Mouse (Mus musculus): ENCODE measurements around the gene Ints12. TPM values are rescaled to one million over a fixed set of nuclear protein-coding genes. Genes with fewer than 3 reads are reported as not detected.

The Ints12 gene
- polyA plus RNA-seq, 1 experiment: 8.4 TPM

- H3K27me3 ChIP-seq (replicated peaks; ENCODE audit: control insufficient read depth, insufficient read depth, low read length): no peaks in the 10 kb centered on the region
- no peaks in the 10 kb centered on the region for H3K36me3 ChIP-seq (ENCODE audit: control insufficient read depth, insufficient read depth, low read length)
- no peak for DNase-seq
- TF ChIP-seq POLR2A (IDR thresholded peaks at IDR 0.05; ENCODE audit: low read depth, low read length) (no peak), CTCF (conservative IDR thresholded peaks at IDR 0.05; ENCODE audit: insufficient read depth, insufficient read length, low read depth, low read length) (no peak)
- H3K4me3 ChIP-seq (ENCODE audit: insufficient read depth, low read depth, low read length): no peak overlapping the region
- H3K4me1 ChIP-seq (ENCODE audit: control insufficient read depth, insufficient read depth, low read length): no peaks in the 10 kb centered on the region
- H3K27ac ChIP-seq (ENCODE audit: insufficient read depth, low read depth, low read length): no peak overlapping the region
- 65% methylated on average over 8 of the region's 8 CpGs for WGBS
These were observed 41.0 kb downstream of the Ints12 start for GRCm38 (mm10) chr3:133132611-133133010.

- TF ChIP-seq POLR2A (IDR thresholded peaks at IDR 0.05; ENCODE audit: low read depth, low read length) (no peak), CTCF (conservative IDR thresholded peaks at IDR 0.05; ENCODE audit: insufficient read depth, insufficient read length, low read depth, low read length) (no peak)
- H3K27ac ChIP-seq (ENCODE audit: insufficient read depth, low read depth, low read length): no peak overlapping the region
- WGBS: 94% methylated on average over 6 of the region's 6 CpGs
- no peaks in the 10 kb centered on the region; the same call in 1 of the 2 replicates for H3K36me3 ChIP-seq (ENCODE audit: control insufficient read depth, insufficient read depth, low read length)
- no peak for DNase-seq
- H3K4me3 ChIP-seq (ENCODE audit: insufficient read depth, low read depth, low read length): no peak overlapping the region
- H3K4me1 ChIP-seq (ENCODE audit: control insufficient read depth, insufficient read depth, low read length): no peaks in the 10 kb centered on the region
- H3K27me3 ChIP-seq (replicated peaks; ENCODE audit: control insufficient read depth, insufficient read depth, low read length): no peaks in the 10 kb centered on the region
These were observed 50.2 kb downstream of the Ints12 start for GRCm38 (mm10) chr3:133141877-133142276.

GRCm38 (mm10) chr3:133144511-133145147, 53.0 kb downstream of the Ints12 start:
- no peak for TF ChIP-seq CTCF (conservative IDR thresholded peaks at IDR 0.05; ENCODE audit: insufficient read depth, insufficient read length, low read depth, low read length)
- no peak for TF ChIP-seq POLR2A (IDR thresholded peaks at IDR 0.05; ENCODE audit: low read depth, low read length)
- Histone ChIP-seq H3K27me3 (replicated peaks; ENCODE audit: control insufficient read depth, insufficient read depth, low read length) (no peaks in the 10 kb centered on the region), H3K4me1 (ENCODE audit: control insufficient read depth, insufficient read depth, low read length) (no peaks in the 10 kb centered on the region), H3K36me3 (ENCODE audit: control insufficient read depth, insufficient read depth, low read length) (no peaks in the 10 kb centered on the region; the same call in 1 of the 2 replicates), H3K27ac (ENCODE audit: insufficient read depth, low read depth, low read length) (no peak overlapping the region), H3K4me3 (ENCODE audit: insufficient read depth, low read depth, low read length) (no peak overlapping the region)
- 87% methylated on average over 6 of the region's 6 CpGs for WGBS
- DNase-seq: no peak

GRCm38 (mm10) chr3:133151629-133152028, 60.0 kb downstream of the Ints12 start:
- H3K27me3 ChIP-seq (replicated peaks; ENCODE audit: control insufficient read depth, insufficient read depth, low read length): no peaks in the 10 kb centered on the region
- no peak for TF ChIP-seq CTCF (conservative IDR thresholded peaks at IDR 0.05; ENCODE audit: insufficient read depth, insufficient read length, low read depth, low read length)
- no peak for TF ChIP-seq POLR2A (IDR thresholded peaks at IDR 0.05; ENCODE audit: low read depth, low read length)

GRCm38 (mm10) chr3:133152831-133153230, 61.2 kb downstream of the Ints12 start:
- H3K4me1 ChIP-seq (ENCODE audit: control insufficient read depth, insufficient read depth, low read length): no peaks in the 10 kb centered on the region
- no peaks in the 10 kb centered on the region for H3K27me3 ChIP-seq (replicated peaks; ENCODE audit: control insufficient read depth, insufficient read depth, low read length)
- no peak overlapping the region for H3K27ac ChIP-seq (ENCODE audit: insufficient read depth, low read depth, low read length)
- TF ChIP-seq CTCF (conservative IDR thresholded peaks at IDR 0.05; ENCODE audit: insufficient read depth, insufficient read length, low read depth, low read length) (no peak), POLR2A (IDR thresholded peaks at IDR 0.05; ENCODE audit: low read depth, low read length) (no peak)
- no peak overlapping the region for H3K4me3 ChIP-seq (ENCODE audit: insufficient read depth, low read depth, low read length)
- H3K36me3 ChIP-seq (ENCODE audit: control insufficient read depth, insufficient read depth, low read length): no peaks in the 10 kb centered on the region
- WGBS: 60% methylated on average over 1 of the region's 1 CpGs
- DNase-seq: no peak

More at GRCm38 (mm10) chr3:133151629-133152028, 60.0 kb downstream of the Ints12 start:
- Histone ChIP-seq H3K4me3 (ENCODE audit: insufficient read depth, low read depth, low read length) (no peak overlapping the region), H3K36me3 (ENCODE audit: control insufficient read depth, insufficient read depth, low read length) (no peaks in the 10 kb centered on the region), H3K27ac (ENCODE audit: insufficient read depth, low read depth, low read length) (no peak overlapping the region), H3K4me1 (ENCODE audit: control insufficient read depth, insufficient read depth, low read length) (no peaks in the 10 kb centered on the region)
- WGBS: 89% methylated on average over 6 of the region's 6 CpGs
- DNase-seq: no peak

GRCm38 (mm10) chr3:133153629-133154028, 62.0 kb downstream of the Ints12 start:
- no peak for TF ChIP-seq CTCF (conservative IDR thresholded peaks at IDR 0.05; ENCODE audit: insufficient read depth, insufficient read length, low read depth, low read length)
- no peak for TF ChIP-seq POLR2A (IDR thresholded peaks at IDR 0.05; ENCODE audit: low read depth, low read length)
- 68% methylated on average over 6 of the region's 6 CpGs for WGBS
- no peaks in the 10 kb centered on the region for H3K36me3 ChIP-seq (ENCODE audit: control insufficient read depth, insufficient read depth, low read length)

GRCm38 (mm10) chr3:133154683-133155082, 63.0 kb downstream of the Ints12 start:
- H3K36me3 ChIP-seq (ENCODE audit: control insufficient read depth, insufficient read depth, low read length): no peaks in the 10 kb centered on the region
- no peak overlapping the region for H3K4me3 ChIP-seq (ENCODE audit: insufficient read depth, low read depth, low read length)
- no peaks in the 10 kb centered on the region for H3K27me3 ChIP-seq (replicated peaks; ENCODE audit: control insufficient read depth, insufficient read depth, low read length)
- no peak for DNase-seq
- H3K4me1 ChIP-seq (ENCODE audit: control insufficient read depth, insufficient read depth, low read length): no peaks in the 10 kb centered on the region
- 85% methylated on average over 8 of the region's 8 CpGs for WGBS
- no peak overlapping the region for H3K27ac ChIP-seq (ENCODE audit: insufficient read depth, low read depth, low read length)
- TF ChIP-seq CTCF (conservative IDR thresholded peaks at IDR 0.05; ENCODE audit: insufficient read depth, insufficient read length, low read depth, low read length): no peak

More at GRCm38 (mm10) chr3:133153629-133154028, 62.0 kb downstream of the Ints12 start:
- H3K4me1 ChIP-seq (ENCODE audit: control insufficient read depth, insufficient read depth, low read length): no peaks in the 10 kb centered on the region
- H3K4me3 ChIP-seq (ENCODE audit: insufficient read depth, low read depth, low read length): no peak overlapping the region
- no peaks in the 10 kb centered on the region for H3K27me3 ChIP-seq (replicated peaks; ENCODE audit: control insufficient read depth, insufficient read depth, low read length)
- DNase-seq: no peak
- H3K27ac ChIP-seq (ENCODE audit: insufficient read depth, low read depth, low read length): no peak overlapping the region
